8 mouse cellular contexts compared by ENCODE assay signal in the genomic region with DNA sequence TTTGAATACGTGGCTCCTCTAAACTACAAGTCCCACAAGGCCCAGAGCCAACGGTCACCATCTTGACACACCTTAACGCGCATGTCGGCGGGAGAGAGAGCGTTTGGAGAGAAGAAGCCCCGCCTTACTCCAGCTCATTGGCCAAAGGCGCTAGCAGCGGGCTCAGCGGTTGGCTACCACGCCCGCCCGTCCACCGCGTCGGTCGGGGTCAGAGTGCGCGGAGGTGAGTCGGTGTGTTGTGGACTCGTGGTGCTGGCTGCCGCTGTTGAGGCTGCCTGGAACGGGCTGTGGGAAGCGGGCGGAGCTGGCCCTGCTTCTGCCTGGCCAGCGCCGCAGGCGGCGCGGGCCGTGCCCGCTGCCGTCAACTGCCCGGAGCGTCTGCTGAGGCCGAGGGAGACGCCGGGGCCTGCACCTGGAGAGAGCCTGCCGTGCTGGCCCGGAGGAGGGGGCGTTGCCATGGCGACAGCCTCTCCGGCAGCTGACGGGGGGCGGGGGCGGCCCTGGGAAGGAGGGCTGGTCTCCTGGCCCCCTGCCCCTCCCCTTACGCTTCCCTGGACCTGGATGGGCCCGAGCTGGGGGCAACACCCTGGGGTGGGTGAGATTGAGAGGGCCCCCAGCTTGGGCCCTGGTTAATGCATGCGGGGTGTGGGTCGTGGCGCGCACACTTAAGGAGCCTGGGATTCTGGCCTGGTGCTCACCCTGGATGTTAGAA. TPM values are rescaled to one million over a fixed set of nuclear protein-coding genes. Genes with fewer than 3 reads are reported as not detected.
DNase-seq lines count a peak whose midpoint lies in the region; ATAC-seq lines count a peak whose summit lies in the region.

Eri3 (plus strand) TSS at position 226 of the 712 bp plus-strand sequence.

- H3K36me3 ChIP-seq in hindbrain, embryonic 11.5 days (ENCODE audit: control insufficient read depth, insufficient read depth, low read length), result no peaks in the 10 kb centered on the region

- peak; percentile 100 for DNase-seq in Muller cell, postnatal 12 days (ENCODE audit: inconsistent ontology term)
- peak; percentile 99 for DNase-seq in cerebellum, adult 9-11 months
- DNase-seq in frontal cortex, adult 2 months (ENCODE audit: extremely low spot score in 1 of 2, low spot score in 1 of 2), result peak; percentile 98 to 99
- DNase-seq in hindbrain, embryonic 11.5 days (ENCODE audit: low spot score), result peak; percentile 96
- peak; percentile 98 for DNase-seq in layer of hippocampus, postnatal 10 days (ENCODE audit: low spot score in 2 of 2)
- DNase-seq in lung, postnatal 10 days, result peak; percentile 98
- peak; percentile 97 for DNase-seq in ovary, postnatal 36 days (ENCODE audit: low spot score)
- peak; percentile 96 for DNase-seq in thymus, postnatal 25 days

- peak within 1 kb of the TSS; percentile 88 for H3K4me2 ChIP-seq in hindbrain, embryonic 11.5 days (replicated peaks; ENCODE audit: low read depth, low read length)

- peaks cover 5% of the 10 kb centered on the region; the same call in 1 of the 2 replicates for H3K4me1 ChIP-seq in hindbrain, embryonic 11.5 days (replicated peaks; ENCODE audit: control insufficient read depth, insufficient read depth, low read length)

- H3K27ac ChIP-seq in hindbrain, embryonic 11.5 days (ENCODE audit: low read depth, low read length), result peak within 1 kb of the TSS; percentile 78

- no peaks in the 10 kb centered on the region for H3K9me3 ChIP-seq in hindbrain, embryonic 11.5 days (ENCODE audit: control insufficient read depth, low read length)

- ATAC-seq in hindbrain, embryonic 11.5 days (ENCODE audit: low FRiP score), result peak; percentile 99

- peak within 1 kb of the TSS; percentile 93 for H3K4me3 ChIP-seq in hindbrain, embryonic 11.5 days (ENCODE audit: low read depth, low read length)

- H3K27me3 ChIP-seq in hindbrain, embryonic 11.5 days (ENCODE audit: control insufficient read depth, insufficient read depth, low read length), result no peaks in the 10 kb centered on the region

- WGBS in hindbrain, embryonic 11.5 days, result under 1% methylated on average over 42 of the region's 53 CpGs

- peak within 1 kb of the TSS; percentile 77 for H3K9ac ChIP-seq in hindbrain, embryonic 11.5 days (ENCODE audit: low read depth, low read length)

RNA-seq across cellular contexts. Expression of gene Eri3, which starts in this region (rescaled TPM):
- polyA plus RNA-seq in frontal cortex, adult 2 months (2012; rRNA removed), result 190 and 194 TPM in 2 replicates
- 110 and 119 TPM in 2 replicates for polyA plus RNA-seq in hindbrain, embryonic 11.5 days (2014; fragmentation: Nextera tagmentation; extraction: Ambion mirVana)
- 100 to 1,000 TPM; 217 to 237 TPM for total RNA-seq in layer of hippocampus, postnatal 10 days (2021)

Comparison
In these comparisons a context has a peak if more than half of its experiments do, and no peak if none do; other contexts are left out.
1. Peak in every context shown above with its lines: DNase-seq, ATAC-seq, H3K4me3 ChIP-seq and H3K27ac ChIP-seq.